Mouse (Mus musculus) heart, postnatal 36 days (tissue): ENCODE results near the gene Hecw2. TPM values are rescaled to one million over a fixed set of nuclear protein-coding genes. Genes with fewer than 3 reads are reported as not detected.

Experiments used
- DNase-seq, 2 experiments: peaks; one replicate each; pipeline ENCODE4 v3.0.0; 2021 to 2022
- intact Hi-C: fragments of 180-260 bp; cut with DNase I; formaldehyde crosslinking; loops from one replicate; pipeline ENCODE4 v1.15.1; 2025
- total RNA-seq, 2 experiments: library from RNA; stranded (reverse); gene quantifications; 2 replicates each; pipeline ENCODE4 v1.2.3; 2021

Hecw2 gene
- total RNA-seq, 2 experiments from 2014 or later, result 13.5 TPM

GRCm38 (mm10) chr1:53797074-53797473 is 397.9 kb downstream of the Hecw2 start:
- intact Hi-C loops, result no loop called here
- DNase-seq, result no peak

GRCm38 (mm10) chr1:53796271-53796670 is 398.7 kb downstream of the Hecw2 start:
- DNase-seq, result no peak
- intact Hi-C loops, result no loop called here

GRCm38 (mm10) chr1:53795591-53795990 is 399.4 kb downstream of the Hecw2 start:
- intact Hi-C loops, result no loop called here
- no peak for DNase-seq

GRCm38 (mm10) chr1:53795081-53795480 is 399.9 kb downstream of the Hecw2 start:
- no peak for DNase-seq
- intact Hi-C loops, result no loop called here

GRCm38 (mm10) chr1:53794279-53794678 is 400.7 kb downstream of the Hecw2 start:
- intact Hi-C loops, result no loop called here
- no peak for DNase-seq

- no peak for DNase-seq
Observed at GRCm38 (mm10) chr1:53791343-53791742, 403.6 kb downstream of the Hecw2 start.

GRCm38 (mm10) chr1:53784721-53785418 is 410.1 kb downstream of the Hecw2 start, which contains the start of gene Stk17b:
Stk17b (minus strand) TSS chr1:53785224.
- intact Hi-C loops, result loop anchor here (10.0 kb wide), 1 partner anchor 470 kb away; the partner anchor contains the start of gene Osgepl1

More at GRCm38 (mm10) chr1:53791343-53791742, 403.6 kb downstream of the Hecw2 start:
- intact Hi-C loops, result no loop called here

GRCm38 (mm10) chr1:53784291-53784720 is 410.7 kb downstream of the Hecw2 start:
- DNase-seq, result peak in 1 of 2 experiments; percentile 54
- intact Hi-C loops, result loop anchor here (10.0 kb wide), 1 partner anchor 470 kb away; the partner anchor contains the start of gene Osgepl1

More at GRCm38 (mm10) chr1:53784721-53785418, 410.1 kb downstream of the Hecw2 start, which contains the start of gene Stk17b:
- DNase-seq, result peak; percentile 90 to 92

- intact Hi-C loops, result loop anchor here (10.0 kb wide), 1 partner anchor 468 kb away; the partner anchor contains the start of gene Osgepl1
- DNase-seq, result no peak
Observed at GRCm38 (mm10) chr1:53782956-53783355, 412.0 kb downstream of the Hecw2 start.

GRCm38 (mm10) chr1:53782079-53782478 is 412.9 kb downstream of the Hecw2 start:
- DNase-seq, result no peak
- intact Hi-C loops, result loop anchor here (10.0 kb wide), 1 partner anchor 467 kb away; the partner anchor contains the start of gene Osgepl1

- no peak for DNase-seq
- intact Hi-C loops, result loop anchor here (10.0 kb wide), 1 partner anchor 467 kb away; the partner anchor contains the start of gene Osgepl1
Observed at GRCm38 (mm10) chr1:53781311-53781710, 413.7 kb downstream of the Hecw2 start.

GRCm38 (mm10) chr1:53776176-53776905 is 418.6 kb downstream of the Hecw2 start:
- no peak for DNase-seq
- intact Hi-C loops, result no loop called here

- no peak for DNase-seq
- intact Hi-C loops, result no loop called here
Observed at GRCm38 (mm10) chr1:53775545-53775944, 419.4 kb downstream of the Hecw2 start.

GRCm38 (mm10) chr1:53775036-53775435 is 419.9 kb downstream of the Hecw2 start:
- intact Hi-C loops, result no loop called here

GRCm38 (mm10) chr1:53774571-53774970 is 420.4 kb downstream of the Hecw2 start:
- no peak for DNase-seq
- intact Hi-C loops, result loop anchor here (5.0 kb wide), 1 partner anchor 93 kb away; no protein-coding TSS in a partner anchor

More at GRCm38 (mm10) chr1:53775036-53775435, 419.9 kb downstream of the Hecw2 start:
- no peak for DNase-seq

- intact Hi-C loops, result loop anchor here (5.0 kb wide), 1 partner anchor 93 kb away; no protein-coding TSS in a partner anchor
- DNase-seq, result peak; percentile 24 to 39
Observed at GRCm38 (mm10) chr1:53773994-53774393, 421.0 kb downstream of the Hecw2 start.

GRCm38 (mm10) chr1:53772967-53773366 is 422.0 kb downstream of the Hecw2 start:
- no peak for DNase-seq
- intact Hi-C loops, result loop anchor here (5.0 kb wide), 1 partner anchor 94 kb away; no protein-coding TSS in a partner anchor

GRCm38 (mm10) chr1:53771476-53771875 is 423.5 kb downstream of the Hecw2 start:
- intact Hi-C loops, result loop anchor here (5.0 kb wide), 1 partner anchor 96 kb away; no protein-coding TSS in a partner anchor
- DNase-seq, result no peak

- intact Hi-C loops, result no loop called here
- no peak for DNase-seq
Observed at GRCm38 (mm10) chr1:53766112-53766511, 428.9 kb downstream of the Hecw2 start.

- intact Hi-C loops, result no loop called here
- no peak for DNase-seq
Observed at GRCm38 (mm10) chr1:53757316-53757715, 437.7 kb downstream of the Hecw2 start.
